Mouse (Mus musculus) CH12.LX (cell line): ENCODE measurements around the gene Rtcb. TPM values are rescaled to one million over a fixed set of nuclear protein-coding genes. Genes with fewer than 3 reads are reported as not detected.

ENCODE experiments used
- DNase-seq: peaks from one replicate; pipeline ENCODE4 v3.0.0-alpha.2; 2013; ENCODE audit errors: extremely low read depth
- H3K27ac ChIP-seq: 2 replicates; pipeline ENCODE4 v1.5.1; 2012; ENCODE audit warnings: low read depth, mild to moderate bottlenecking, control low read depth, moderate library complexity; ENCODE audit not compliant: insufficient read depth
- H3K27me3 ChIP-seq: replicated peaks from 2 replicates; pipeline ENCODE3; 2012; ENCODE audit warnings: inconsistent platforms
- H3K36me3 ChIP-seq, 2 experiments: replicated peaks in 1 of 2; 2 replicates each; pipeline versions ENCODE3 to v1.6.1; 2012; ENCODE audit warnings: inconsistent platforms in 1 of 2, low read length in 1 of 2, mild to moderate bottlenecking in 1 of 2, mixed read lengths in 1 of 2, moderate library complexity in 1 of 2; ENCODE audit not compliant: control insufficient read depth in 1 of 2, insufficient read depth in 1 of 2
- H3K4me1 ChIP-seq, 2 experiments: 2 replicates each; pipeline ENCODE4 v1.6.1; 2012; ENCODE audit warnings: inconsistent platforms in 1 of 2, moderate library complexity in 1 of 2; ENCODE audit not compliant: insufficient read depth in 2 of 2, control insufficient read depth in 1 of 2
- H3K4me2 ChIP-seq: 2 replicates; pipeline ENCODE4 v1.6.1; 2012; ENCODE audit warnings: low read depth, mild to moderate bottlenecking, control low read depth; ENCODE audit not compliant: poor library complexity, insufficient read depth, severe bottlenecking
- H3K4me3 ChIP-seq, 3 experiments: fragments of 150-350 bp in 1 of 3; sonication (generic) in 1 of 3; replicated peaks in 1 of 3; 2 replicates each; pipeline versions ENCODE3 to v1.5.1; 2011 to 2012; ENCODE audit warnings: low read depth in 2 of 3, low read length in 2 of 3, mild to moderate bottlenecking in 2 of 3, moderate library complexity in 2 of 3, control low read depth in 1 of 3, improper control_type of control experiment in 1 of 3, inconsistent platforms in 1 of 3, mixed read lengths in 1 of 3; ENCODE audit not compliant: poor library complexity in 1 of 3
- H3K79me2 ChIP-seq: replicated peaks from 2 replicates; pipeline ENCODE4 v1.6.1; 2012; ENCODE audit warnings: mild to moderate bottlenecking, moderate library complexity; ENCODE audit not compliant: control insufficient read depth, poor library complexity, insufficient read depth, severe bottlenecking; ENCODE audit errors: extremely low read depth
- H3K9ac ChIP-seq: 2 replicates; pipeline ENCODE4 v1.6.1; 2012; ENCODE audit warnings: low read depth, mild to moderate bottlenecking, control low read depth, moderate library complexity; ENCODE audit not compliant: insufficient read depth
- H3K9me3 ChIP-seq: replicated peaks from 2 replicates; pipeline ENCODE3; 2012; ENCODE audit warnings: low read length, inconsistent platforms, mixed read lengths
- BHLHE40 ChIP-seq: IDR thresholded peaks from 2 replicates; pipeline ENCODE4 v1.6.1; 2011; ENCODE audit warnings: mild to moderate bottlenecking, low read depth, low read length, improper control_type of control experiment
- CHD1 ChIP-seq: IDR thresholded peaks from 2 replicates; pipeline ENCODE4 v1.6.1; 2012; ENCODE audit warnings: low read depth, low read length, improper control_type of control experiment, inconsistent platforms
- CHD2 ChIP-seq: IDR thresholded peaks from 2 replicates; pipeline ENCODE4 v1.6.1; 2011; ENCODE audit warnings: low read length, improper control_type of control experiment
- CTCF ChIP-seq, 2 experiments: IDR thresholded peaks in 1 of 2; conservative IDR thresholded peaks in 1 of 2; 2 replicates each; pipeline ENCODE4 v1.5.1; 2011 to 2012; ENCODE audit warnings: low read depth in 2 of 2, low read length in 2 of 2, improper control_type of control experiment in 1 of 2, inconsistent platforms in 1 of 2, mild to moderate bottlenecking in 1 of 2, moderate library complexity in 1 of 2
- E2F4 ChIP-seq: IDR thresholded peaks from 2 replicates; pipeline ENCODE4 v1.6.1; 2011; ENCODE audit warnings: low read depth, low read length, improper control_type of control experiment; ENCODE audit not compliant: insufficient replicate concordance
- ELF1 ChIP-seq: IDR thresholded peaks from 2 replicates; pipeline ENCODE4 v1.6.1; 2014; ENCODE audit warnings: low read depth, mild to moderate bottlenecking, inconsistent platforms, low read length, improper control_type of control experiment
- EP300 ChIP-seq: IDR thresholded peaks from 2 replicates; pipeline ENCODE4 v1.6.1; 2011; ENCODE audit warnings: low read length, improper control_type of control experiment
- ETS1 ChIP-seq: conservative IDR thresholded peaks from 2 replicates; pipeline ENCODE4 v1.6.1; 2012; ENCODE audit warnings: low read depth, mild to moderate bottlenecking, inconsistent platforms, low read length, improper control_type of control experiment, moderate library complexity
- GABPA ChIP-seq: IDR thresholded peaks from 2 replicates; pipeline ENCODE4 v1.6.1; 2012; ENCODE audit warnings: low read depth, low read length, improper control_type of control experiment, inconsistent platforms; ENCODE audit not compliant: insufficient replicate concordance
- HCFC1 ChIP-seq: IDR thresholded peaks from 2 replicates; pipeline ENCODE4 v1.6.1; 2012; ENCODE audit warnings: low read depth, mild to moderate bottlenecking, inconsistent platforms, low read length, improper control_type of control experiment
- IRF4 ChIP-seq: IDR thresholded peaks from 2 replicates; pipeline ENCODE4 v1.6.1; 2014; ENCODE audit warnings: low read depth, mild to moderate bottlenecking, inconsistent platforms, low read length, improper control_type of control experiment
- JUN ChIP-seq: IDR thresholded peaks from 2 replicates; pipeline ENCODE4 v1.6.1; 2011; ENCODE audit warnings: low read depth, mild to moderate bottlenecking, low read length, improper control_type of control experiment, moderate library complexity; ENCODE audit not compliant: insufficient read depth
- JUND ChIP-seq: conservative IDR thresholded peaks from 2 replicates; pipeline ENCODE4 v1.6.1; 2011; ENCODE audit warnings: low read depth, low read length, improper control_type of control experiment
- KAT2A ChIP-seq: IDR thresholded peaks from 2 replicates; pipeline ENCODE4 v1.6.1; 2012; ENCODE audit warnings: low read length, improper control_type of control experiment, inconsistent platforms; ENCODE audit not compliant: insufficient replicate concordance
- MAFK ChIP-seq: IDR thresholded peaks from 2 replicates; pipeline ENCODE4 v1.6.1; 2011; ENCODE audit warnings: low read length, improper control_type of control experiment; ENCODE audit not compliant: insufficient replicate concordance
- MAX ChIP-seq: IDR thresholded peaks from 2 replicates; pipeline ENCODE4 v1.6.1; 2011; ENCODE audit warnings: low read length, improper control_type of control experiment
- MAZ ChIP-seq: IDR thresholded peaks from 2 replicates; pipeline ENCODE4 v1.6.1; 2012; ENCODE audit warnings: low read depth, mild to moderate bottlenecking, inconsistent platforms, low read length, improper control_type of control experiment, moderate library complexity
- MEF2A ChIP-seq: IDR thresholded peaks from 2 replicates; pipeline ENCODE4 v1.6.1; 2014; ENCODE audit warnings: low read depth, mild to moderate bottlenecking, inconsistent platforms, low read length, improper control_type of control experiment, borderline replicate concordance
- MXI1 ChIP-seq: IDR thresholded peaks from 2 replicates; pipeline ENCODE4 v1.6.1; 2011; ENCODE audit warnings: mild to moderate bottlenecking, low read depth, low read length, improper control_type of control experiment
- MYC ChIP-seq: IDR thresholded peaks from 2 replicates; pipeline ENCODE4 v1.6.1; 2011; ENCODE audit warnings: low read depth, mild to moderate bottlenecking, improper control_type of control experiment, low read length
- NELFE ChIP-seq: IDR thresholded peaks from 2 replicates; pipeline ENCODE4 v1.6.1; 2011; ENCODE audit warnings: low read depth, low read length, improper control_type of control experiment
- NRF1 ChIP-seq: IDR thresholded peaks from 2 replicates; pipeline ENCODE4 v1.6.1; 2014; ENCODE audit warnings: low read depth, mild to moderate bottlenecking, inconsistent platforms, low read length, improper control_type of control experiment, moderate library complexity
- PAX5 ChIP-seq: IDR thresholded peaks from 2 replicates; pipeline ENCODE4 v1.6.1; 2012; ENCODE audit warnings: low read length, inconsistent platforms, mixed read lengths
- POLR2A ChIP-seq: IDR thresholded peaks from 2 replicates; pipeline ENCODE4 v1.6.1; 2011; ENCODE audit warnings: low read depth, mild to moderate bottlenecking, improper control_type of control experiment, low read length
- POLR2AphosphoS2 ChIP-seq: IDR thresholded peaks from 2 replicates; pipeline ENCODE4 v1.6.1; 2011; ENCODE audit warnings: low read depth, low read length, improper control_type of control experiment
- RAD21 ChIP-seq: IDR thresholded peaks from 2 replicates; pipeline ENCODE4 v1.6.1; 2011; ENCODE audit warnings: low read depth, mild to moderate bottlenecking, low read length, improper control_type of control experiment, moderate library complexity
- RCOR1 ChIP-seq: conservative IDR thresholded peaks from 2 replicates; pipeline ENCODE4 v1.6.1; 2012; ENCODE audit warnings: low read depth, mild to moderate bottlenecking, inconsistent platforms, low read length, improper control_type of control experiment
- SIN3A ChIP-seq: IDR thresholded peaks from 2 replicates; pipeline ENCODE4 v1.6.1; 2012; ENCODE audit warnings: low read length, improper control_type of control experiment, inconsistent platforms
- SMC3 ChIP-seq: IDR thresholded peaks from 2 replicates; pipeline ENCODE4 v1.6.1; 2011; ENCODE audit warnings: low read depth, low read length, improper control_type of control experiment
- TBP ChIP-seq: conservative IDR thresholded peaks from 2 replicates; pipeline ENCODE4 v1.6.1; 2011; ENCODE audit warnings: low read depth, low read length, improper control_type of control experiment
- TCF12 ChIP-seq: IDR thresholded peaks from 2 replicates; pipeline ENCODE4 v1.6.1; 2014; ENCODE audit warnings: low read depth, mild to moderate bottlenecking, inconsistent platforms, low read length, improper control_type of control experiment
- UBTF ChIP-seq: IDR thresholded peaks from 2 replicates; pipeline ENCODE4 v1.6.1; 2012; ENCODE audit warnings: low read depth, mild to moderate bottlenecking, inconsistent platforms, low read length, improper control_type of control experiment, moderate library complexity
- USF1 ChIP-seq: IDR thresholded peaks from 2 replicates; pipeline ENCODE4 v1.6.1; 2014; ENCODE audit warnings: low read depth, mild to moderate bottlenecking, inconsistent platforms, low read length, improper control_type of control experiment
- USF2 ChIP-seq: conservative IDR thresholded peaks from 2 replicates; pipeline ENCODE4 v1.6.1; 2011; ENCODE audit warnings: low read depth, low read length, improper control_type of control experiment
- ZC3H11A ChIP-seq: IDR thresholded peaks from 2 replicates; pipeline ENCODE4 v1.6.1; 2012; ENCODE audit warnings: low read depth, mild to moderate bottlenecking, inconsistent platforms, low read length, improper control_type of control experiment
- ZKSCAN1 ChIP-seq: IDR thresholded peaks from 2 replicates; pipeline ENCODE4 v1.6.1; 2012; ENCODE audit warnings: low read depth, inconsistent platforms, low read length, improper control_type of control experiment, borderline replicate concordance
- ZMIZ1 ChIP-seq: IDR thresholded peaks from 2 replicates; pipeline ENCODE4 v1.6.1; 2012; ENCODE audit warnings: low read depth, mild to moderate bottlenecking, inconsistent platforms, low read length, improper control_type of control experiment
- ZNF384 ChIP-seq: IDR thresholded peaks from 2 replicates; pipeline ENCODE4 v1.6.1; 2012; ENCODE audit warnings: low read depth, low read length, improper control_type of control experiment, inconsistent platforms
- dilution Hi-C: fragments of 300-500 bp; cut with MboI; formaldehyde crosslinking; loops from 2 replicates; pipeline ENCODE4 v1.14.3; 2020; ENCODE audit warnings: low sequenced_read_pairs; ENCODE audit not compliant: extremely low pct_unique_long_range_greater_than_20kb, extremely low pct_ligation_motif_present
- in situ Hi-C: fragments of 300-500 bp; cut with MboI; formaldehyde crosslinking; loops from 3 replicates; pipeline ENCODE4 v1.14.3; 2019; ENCODE audit warnings: low sequenced_read_pairs, low pct_ligation_motif_present, low pct_unique_long_range_greater_than_20kb, mixed read lengths
- polyA plus RNA-seq: library from polyadenylated mRNA; unstranded; fragments of >175 nt; gene quantifications from 2 replicates; pipeline ENCODE4 v1.2.1, GENCODE M21; 2012; ENCODE audit warnings: low read depth; ENCODE audit not compliant: insufficient read length
- total RNA-seq, 2 experiments: library from RNA; depleted of rRNA; stranded (reverse); fragments of 300-350 nt in 1 of 2; fragments of >200 nt in 1 of 2; gene quantifications; 2 replicates each; pipeline ENCODE4 v1.2.3; 2012 to 2014

Rtcb gene
- 192 and 217 TPM in 2 replicates for total RNA-seq (2012; rRNA removed)
- 225 and 249 TPM in 2 replicates for total RNA-seq (2014; rRNA removed)
- polyA plus RNA-seq, result 239 and 253 TPM in 2 replicates

DNA sequence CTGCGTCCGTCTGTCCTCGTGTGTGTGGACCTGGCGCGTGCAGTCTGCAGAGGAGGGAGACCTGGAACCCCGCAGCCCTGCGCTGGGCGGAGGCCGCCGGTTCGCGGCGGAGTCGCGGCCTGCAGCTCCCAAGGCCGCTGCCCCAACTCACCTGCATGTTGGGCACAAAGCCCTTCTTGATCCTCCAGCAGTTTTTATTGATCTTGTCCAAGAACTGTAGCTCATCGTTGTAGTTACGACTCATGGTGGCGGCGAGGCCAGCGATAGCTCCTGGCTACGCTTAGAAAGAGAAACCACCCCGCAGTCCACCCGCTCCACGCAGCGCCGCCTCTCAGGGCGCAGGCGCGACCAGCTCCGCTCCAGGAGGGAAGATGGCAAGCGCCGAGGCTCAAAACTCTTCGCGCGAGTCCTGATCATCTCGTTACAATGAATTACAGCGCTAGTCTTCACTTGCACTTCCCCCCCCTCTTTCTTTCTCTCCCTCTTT, at the start of gene Rtcb:
Rtcb (minus strand) TSS at position 360 of the 487 bp plus-strand sequence.
- Histone ChIP-seq H3K4me2 (peak within 1 kb of the TSS; percentile 98), H3K9me3 (no peaks in the 10 kb centered on the region), H3K27me3 (no peaks in the 10 kb centered on the region), H3K9ac (peak within 1 kb of the TSS; percentile 89), H3K4me1 (peaks cover 13 to 37% of the 10 kb centered on the region in 2 experiments), H3K36me3 (peaks cover 22 to 29% of the 10 kb centered on the region in 2 experiments), H3K79me2 (peaks cover 32% of the 10 kb centered on the region), H3K27ac (peak within 1 kb of the TSS; percentile 37; the same call in 1 of the 2 replicates), H3K4me3 (peak within 1 kb of the TSS; percentile 73 to 100 (median 99))
- dilution Hi-C loops, result no loop called here
- peak; percentile 62; the same call in 1 of the 2 replicates for TF ChIP-seq ZMIZ1
- TF ChIP-seq MAX, result peak; percentile 66; the same call in 1 of the 2 replicates
- TF ChIP-seq GABPA, result no peak; the same call in 1 of the 2 replicates
- peak; percentile 79; the same call in 1 of the 2 replicates for TF ChIP-seq KAT2A
- peak; percentile 91 for TF ChIP-seq NRF1
- no peak for TF ChIP-seq BHLHE40
- no peak for TF ChIP-seq ZKSCAN1
- no peak for TF ChIP-seq ETS1
- 0 out of 2 replicates have a peak, but pooled peaks have one; percentile 60 for TF ChIP-seq POLR2AphosphoS2
- no peak for TF ChIP-seq USF1
- TF ChIP-seq MAFK, result no peak
- no peak for TF ChIP-seq ZC3H11A
- no peak for TF ChIP-seq RAD21
- TF ChIP-seq SIN3A, result no peak
- no peak for TF ChIP-seq PAX5
- TF ChIP-seq POLR2A, result peak; percentile 94
- TF ChIP-seq NELFE, result peak; percentile 87
- no peak for TF ChIP-seq MEF2A
- no peak for TF ChIP-seq RCOR1
- TF ChIP-seq ELF1, result peak; percentile 72
- no peak for TF ChIP-seq USF2
- peak; percentile 82 for TF ChIP-seq TCF12
- peak; percentile 34; the same call in 1 of the 2 replicates for TF ChIP-seq IRF4
- TF ChIP-seq ZNF384, result no peak
- no peak for TF ChIP-seq JUN
- TF ChIP-seq E2F4, result peak; percentile 66; the same call in 1 of the 2 replicates
- TF ChIP-seq CHD2, result no peak
- no peak for TF ChIP-seq JUND
- TF ChIP-seq TBP, result peak; percentile 73
- TF ChIP-seq MXI1, result peak; percentile 77
- no peak for TF ChIP-seq CHD1
- TF ChIP-seq EP300, result no peak
- no peak for TF ChIP-seq UBTF
- no peak for TF ChIP-seq CTCF (conservative IDR thresholded peaks at IDR 0.05 in 1 of 2, IDR thresholded peaks at IDR 0.05 in 1 of 2; ENCODE audit: low read depth in 2 of 2, low read length in 2 of 2)
- no peak; the same call in 1 of the 2 replicates for TF ChIP-seq MAZ
- peak; percentile 85 for TF ChIP-seq HCFC1
- TF ChIP-seq MYC, result peak; percentile 83
- TF ChIP-seq SMC3, result no peak
- DNase-seq, result peak; percentile 93
- in situ Hi-C loops, result loop anchor here (25.0 kb wide), 1 partner anchor 505 kb away; no protein-coding TSS in a partner anchor
